Mouse (Mus musculus) thymus, postnatal 36 days (tissue): Measurements from ENCODE around the gene Clvs2.

Experiments used
- DNase-seq, 2 experiments: peaks; one replicate each; pipeline ENCODE4 v3.0.0; 2022; ENCODE audit warnings: mixed read lengths in 2 of 2

Clvs2 gene

GRCm38 (mm10) chr10:33624131-33624879, at the start of gene Clvs2:
TSS of gene Clvs2 (minus strand) at chr10:33624769.
- peak in 1 of 2 experiments; percentile 8 for DNase-seq

GRCm38 (mm10) chr10:33653142-33653541, 28.6 kb upstream of the Clvs2 start:
- DNase-seq: no peak

- no peak for DNase-seq
These were observed 985 bp downstream of the Clvs2 start for GRCm38 (mm10) chr10:33623577-33623991.

GRCm38 (mm10) chr10:33622700-33623099, 1.9 kb downstream of the Clvs2 start:
- no peak for DNase-seq

- no peak for DNase-seq
These were observed 8.4 kb downstream of the Clvs2 start for GRCm38 (mm10) chr10:33616207-33616606.

GRCm38 (mm10) chr10:33613197-33613596, 11.4 kb downstream of the Clvs2 start:
- no peak for DNase-seq

GRCm38 (mm10) chr10:33592732-33593131, 31.8 kb downstream of the Clvs2 start:
- DNase-seq: no peak

GRCm38 (mm10) chr10:33588800-33589199, 35.8 kb downstream of the Clvs2 start:
- no peak for DNase-seq

GRCm38 (mm10) chr10:33587118-33587517, 37.5 kb downstream of the Clvs2 start:
- DNase-seq: no peak

- DNase-seq: no peak
These were observed 66.5 kb downstream of the Clvs2 start for GRCm38 (mm10) chr10:33558081-33558480.

- DNase-seq: no peak
These were observed 84.2 kb downstream of the Clvs2 start for GRCm38 (mm10) chr10:33540331-33540730.
